Mouse (Mus musculus): ENCODE data around the gene Zfp219. TPM values are rescaled to one million over a fixed set of nuclear protein-coding genes. Genes with fewer than 3 reads are reported as not detected.

Zfp219 gene
- polyA plus RNA-seq, 1 experiment from 2014 or later, result 20.1 TPM

GRCm38 (mm10) chr14:52013771-52014219, 6.7 kb downstream of the Zfp219 start:
- H3K9me3 ChIP-seq (ENCODE audit: control insufficient read depth, low read length), result no peaks in the 10 kb centered on the region
- peak overlapping the region; percentile 92 for H3K27ac ChIP-seq (ENCODE audit: low read length)
- peak overlapping the region; percentile 83 for H3K9ac ChIP-seq (ENCODE audit: low read length)
- H3K4me2 ChIP-seq (ENCODE audit: low read depth, low read length), result peak overlapping the region; percentile 65
- peaks cover 36% of the 10 kb centered on the region for H3K4me1 ChIP-seq (replicated peaks; ENCODE audit: control insufficient read depth, insufficient read depth, low read length)
- H3K27me3 ChIP-seq (ENCODE audit: control insufficient read depth, insufficient read depth, low read depth, low read length), result no peaks in the 10 kb centered on the region
- peak; percentile 24 for ATAC-seq (ENCODE audit: low read depth)
- 1% methylated on average over 17 of the region's 24 CpGs for WGBS
- 0 out of 2 replicates have a peak, but pooled peaks cover 2% of the 10 kb centered on the region for H3K36me3 ChIP-seq (ENCODE audit: control insufficient read depth, insufficient read depth, low read length)
- peak overlapping the region; percentile 69 for H3K4me3 ChIP-seq (ENCODE audit: low read length)

GRCm38 (mm10) chr14:52013021-52013610, 7.4 kb downstream of the Zfp219 start:
- Histone ChIP-seq H3K9me3 (ENCODE audit: control insufficient read depth, low read length) (no peaks in the 10 kb centered on the region), H3K36me3 (ENCODE audit: control insufficient read depth, insufficient read depth, low read length) (peaks cover 7% of the 10 kb centered on the region), H3K27ac (ENCODE audit: low read length) (peak overlapping the region; percentile 92), H3K4me3 (ENCODE audit: low read length) (peak overlapping the region; percentile 69), H3K4me2 (ENCODE audit: low read depth, low read length) (peak overlapping the region; percentile 65), H3K9ac (ENCODE audit: low read length) (peak overlapping the region; percentile 83), H3K4me1 (replicated peaks; ENCODE audit: control insufficient read depth, insufficient read depth, low read length) (peaks cover 33% of the 10 kb centered on the region), H3K27me3 (ENCODE audit: control insufficient read depth, insufficient read depth, low read depth, low read length) (no peaks in the 10 kb centered on the region)
- 51% methylated on average over 8 of the region's 8 CpGs for WGBS
- no peak for ATAC-seq (ENCODE audit: low read depth)

- H3K27me3 ChIP-seq (ENCODE audit: control insufficient read depth, insufficient read depth, low read depth, low read length), result no peaks in the 10 kb centered on the region
- peaks cover 8% of the 10 kb centered on the region for H3K36me3 ChIP-seq (ENCODE audit: control insufficient read depth, insufficient read depth, low read length)
- ATAC-seq (ENCODE audit: low read depth), result no peak
- peak overlapping the region; percentile 33; the same call in 1 of the 2 replicates for H3K27ac ChIP-seq (ENCODE audit: low read length)
- H3K4me3 ChIP-seq (ENCODE audit: low read length), result no peak overlapping the region
- 82% methylated on average over 5 of the region's 5 CpGs for WGBS
- peaks cover 33% of the 10 kb centered on the region for H3K4me1 ChIP-seq (replicated peaks; ENCODE audit: control insufficient read depth, insufficient read depth, low read length)
- H3K9me3 ChIP-seq (ENCODE audit: control insufficient read depth, low read length), result no peaks in the 10 kb centered on the region
- no peak overlapping the region for H3K4me2 ChIP-seq (ENCODE audit: low read depth, low read length)
- no peak overlapping the region; the same call in 1 of the 2 replicates for H3K9ac ChIP-seq (ENCODE audit: low read length)
Measured at GRCm38 (mm10) chr14:52012553-52012952, 8.0 kb downstream of the Zfp219 start.

- Histone ChIP-seq H3K9ac (ENCODE audit: low read length) (no peak overlapping the region), H3K36me3 (ENCODE audit: control insufficient read depth, insufficient read depth, low read length) (peaks cover 12% of the 10 kb centered on the region), H3K9me3 (ENCODE audit: control insufficient read depth, low read length) (no peaks in the 10 kb centered on the region), H3K27ac (ENCODE audit: low read length) (no peak overlapping the region), H3K4me3 (ENCODE audit: low read length) (no peak overlapping the region), H3K4me2 (ENCODE audit: low read depth, low read length) (no peak overlapping the region), H3K27me3 (ENCODE audit: control insufficient read depth, insufficient read depth, low read depth, low read length) (no peaks in the 10 kb centered on the region), H3K4me1 (replicated peaks; ENCODE audit: control insufficient read depth, insufficient read depth, low read length) (peaks cover 33% of the 10 kb centered on the region)
- WGBS, result 74% methylated on average over 4 of the region's 4 CpGs
- no peak for ATAC-seq (ENCODE audit: low read depth)
Measured at GRCm38 (mm10) chr14:52012085-52012484, 8.4 kb downstream of the Zfp219 start.

- H3K4me1 ChIP-seq (replicated peaks; ENCODE audit: control insufficient read depth, insufficient read depth, low read length), result peaks cover 33% of the 10 kb centered on the region
- H3K4me3 ChIP-seq (ENCODE audit: low read length), result no peak overlapping the region
- H3K36me3 ChIP-seq (ENCODE audit: control insufficient read depth, insufficient read depth, low read length), result peaks cover 16% of the 10 kb centered on the region
- WGBS, result 64% methylated on average over 1 of the region's 1 CpGs
- H3K9me3 ChIP-seq (ENCODE audit: control insufficient read depth, low read length), result no peaks in the 10 kb centered on the region
- H3K9ac ChIP-seq (ENCODE audit: low read length), result no peak overlapping the region
- no peak overlapping the region for H3K27ac ChIP-seq (ENCODE audit: low read length)
- no peaks in the 10 kb centered on the region for H3K27me3 ChIP-seq (ENCODE audit: control insufficient read depth, insufficient read depth, low read depth, low read length)
- ATAC-seq (ENCODE audit: low read depth), result no peak
- H3K4me2 ChIP-seq (ENCODE audit: low read depth, low read length), result no peak overlapping the region
Measured at GRCm38 (mm10) chr14:52011683-52012082, 8.8 kb downstream of the Zfp219 start.

- Histone ChIP-seq H3K27me3 (ENCODE audit: control insufficient read depth, insufficient read depth, low read depth, low read length) (no peaks in the 10 kb centered on the region), H3K4me1 (replicated peaks; ENCODE audit: control insufficient read depth, insufficient read depth, low read length) (peaks cover 23% of the 10 kb centered on the region), H3K27ac (ENCODE audit: low read length) (no peak overlapping the region), H3K36me3 (ENCODE audit: control insufficient read depth, insufficient read depth, low read length) (peaks cover 24% of the 10 kb centered on the region), H3K9me3 (ENCODE audit: control insufficient read depth, low read length) (no peaks in the 10 kb centered on the region), H3K4me2 (ENCODE audit: low read depth, low read length) (peak overlapping the region; percentile 6; the same call in 1 of the 2 replicates), H3K4me3 (ENCODE audit: low read length) (no peak overlapping the region), H3K9ac (ENCODE audit: low read length) (peak overlapping the region; percentile 28; the same call in 1 of the 2 replicates)
- WGBS, result 4% methylated on average over 9 of the region's 9 CpGs
- no peak for ATAC-seq (ENCODE audit: low read depth)
Measured at GRCm38 (mm10) chr14:52010446-52011111, 10.0 kb downstream of the Zfp219 start.

- peaks cover 19% of the 10 kb centered on the region for H3K4me1 ChIP-seq (replicated peaks; ENCODE audit: control insufficient read depth, insufficient read depth, low read length)
- H3K9me3 ChIP-seq (ENCODE audit: control insufficient read depth, low read length), result no peaks in the 10 kb centered on the region
- no peak overlapping the region for H3K4me3 ChIP-seq (ENCODE audit: low read length)
- H3K4me2 ChIP-seq (ENCODE audit: low read depth, low read length), result no peak overlapping the region
- H3K27ac ChIP-seq (ENCODE audit: low read length), result no peak overlapping the region
- H3K36me3 ChIP-seq (ENCODE audit: control insufficient read depth, insufficient read depth, low read length), result peaks cover 29% of the 10 kb centered on the region
- H3K27me3 ChIP-seq (ENCODE audit: control insufficient read depth, insufficient read depth, low read depth, low read length), result no peaks in the 10 kb centered on the region
- no peak for ATAC-seq (ENCODE audit: low read depth)
- H3K9ac ChIP-seq (ENCODE audit: low read length), result no peak overlapping the region
- WGBS, result 77% methylated on average over 6 of the region's 6 CpGs
Measured at GRCm38 (mm10) chr14:52009841-52010240, 10.7 kb downstream of the Zfp219 start.

GRCm38 (mm10) chr14:52009361-52009760, 11.2 kb downstream of the Zfp219 start:
- no peak overlapping the region for H3K9ac ChIP-seq (ENCODE audit: low read length)
- H3K36me3 ChIP-seq (ENCODE audit: control insufficient read depth, insufficient read depth, low read length), result peaks cover 29% of the 10 kb centered on the region
- 62% methylated on average over 26 of the region's 26 CpGs for WGBS
- H3K4me1 ChIP-seq (replicated peaks; ENCODE audit: control insufficient read depth, insufficient read depth, low read length), result peaks cover 19% of the 10 kb centered on the region
- H3K27me3 ChIP-seq (ENCODE audit: control insufficient read depth, insufficient read depth, low read depth, low read length), result no peaks in the 10 kb centered on the region
- H3K9me3 ChIP-seq (ENCODE audit: control insufficient read depth, low read length), result no peaks in the 10 kb centered on the region
- H3K4me2 ChIP-seq (ENCODE audit: low read depth, low read length), result no peak overlapping the region
- no peak overlapping the region for H3K27ac ChIP-seq (ENCODE audit: low read length)
- no peak for ATAC-seq (ENCODE audit: low read depth)
- no peak overlapping the region for H3K4me3 ChIP-seq (ENCODE audit: low read length)

- H3K4me1 ChIP-seq (replicated peaks; ENCODE audit: control insufficient read depth, insufficient read depth, low read length), result peaks cover 17% of the 10 kb centered on the region
- WGBS, result 47% methylated on average over 38 of the region's 38 CpGs
- H3K4me2 ChIP-seq (ENCODE audit: low read depth, low read length), result no peak overlapping the region
- no peak overlapping the region for H3K27ac ChIP-seq (ENCODE audit: low read length)
- H3K4me3 ChIP-seq (ENCODE audit: low read length), result no peak overlapping the region
- H3K9me3 ChIP-seq (ENCODE audit: control insufficient read depth, low read length), result no peaks in the 10 kb centered on the region
- H3K36me3 ChIP-seq (ENCODE audit: control insufficient read depth, insufficient read depth, low read length), result peaks cover 31% of the 10 kb centered on the region
- H3K9ac ChIP-seq (ENCODE audit: low read length), result no peak overlapping the region
- H3K27me3 ChIP-seq (ENCODE audit: control insufficient read depth, insufficient read depth, low read depth, low read length), result no peaks in the 10 kb centered on the region
- peak; percentile 81 for ATAC-seq (ENCODE audit: low read depth)
Measured at GRCm38 (mm10) chr14:52008321-52009203, 12.0 kb downstream of the Zfp219 start.
